Mouse (Mus musculus): ENCODE results near the gene Sars. TPM values are rescaled to one million over a fixed set of nuclear protein-coding genes. Genes with fewer than 3 reads are reported as not detected.

The Sars gene
- polyA plus RNA-seq, 1 experiment: 78.0 TPM

DNA sequence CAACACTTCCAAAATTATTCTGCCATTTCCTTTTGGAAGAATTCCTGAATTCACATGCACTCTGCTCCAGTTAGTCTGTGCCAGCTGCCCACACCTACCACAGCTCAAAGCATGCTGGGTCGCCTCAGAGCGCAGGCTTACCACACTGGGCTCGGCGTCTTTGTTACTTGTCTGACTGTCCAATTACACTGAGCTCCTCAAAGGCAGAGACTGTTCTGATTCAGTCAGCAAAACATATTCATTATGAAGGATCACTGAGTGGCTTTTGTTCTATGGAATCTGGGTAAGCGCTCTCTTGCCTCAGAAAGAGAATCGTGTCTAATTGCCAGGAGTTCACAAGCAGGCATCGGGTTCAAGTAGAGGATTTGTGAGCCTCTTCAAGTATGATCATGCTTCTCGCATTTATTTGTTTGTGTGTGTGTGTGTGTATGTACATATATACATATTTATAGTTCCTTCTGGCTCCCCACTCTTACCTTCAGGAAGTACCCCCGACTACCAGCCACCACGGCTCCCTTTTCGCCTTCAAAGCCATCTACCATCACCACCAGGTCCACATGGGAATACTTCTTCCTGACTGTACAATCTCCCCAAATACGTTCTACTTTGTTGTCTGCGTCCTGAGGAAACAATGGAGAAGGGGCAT lies 12.3 kb downstream of the Sars start:
- TF ChIP-seq POLR2A (IDR thresholded peaks at IDR 0.05; ENCODE audit: borderline replicate concordance, low read depth, low read length): no peak
- TF ChIP-seq CTCF (IDR thresholded peaks at IDR 0.05; ENCODE audit: low read depth, low read length): no peak
- Histone ChIP-seq H3K4me3 (ENCODE audit: insufficient read depth, low read length) (no peak overlapping the region), H3K4me1 (ENCODE audit: control insufficient read depth, insufficient read depth, low read length) (peaks cover 15% of the 10 kb centered on the region), H3K27ac (ENCODE audit: insufficient read depth, low read depth, low read length) (no peak overlapping the region)

DNA sequence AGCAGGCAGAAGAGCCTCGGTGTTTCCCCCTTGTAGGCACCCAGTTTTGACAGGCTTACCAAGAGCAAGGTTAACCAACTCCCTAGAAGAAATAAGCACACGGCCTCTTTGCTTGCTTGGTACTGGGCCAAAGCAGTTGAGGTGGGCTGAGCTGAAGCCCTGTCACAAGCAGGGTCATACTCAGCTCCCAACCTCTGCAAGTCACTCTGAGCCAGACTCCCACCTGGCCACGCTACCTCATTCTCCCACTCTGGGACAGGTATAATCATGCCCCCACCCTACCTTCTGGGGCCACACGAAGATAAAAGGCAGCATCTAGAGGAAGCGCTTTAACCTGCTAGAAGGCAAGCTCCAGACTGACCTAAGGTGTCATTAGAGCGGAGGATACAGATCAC lies 19.4 kb downstream of the Sars start:
- Histone ChIP-seq H3K4me3 (ENCODE audit: insufficient read depth, low read length) (no peak overlapping the region), H3K27ac (ENCODE audit: insufficient read depth, low read depth, low read length) (no peak overlapping the region), H3K4me1 (ENCODE audit: control insufficient read depth, insufficient read depth, low read length) (peaks cover 3% of the 10 kb centered on the region; the same call in 1 of the 2 replicates)
- TF ChIP-seq POLR2A (IDR thresholded peaks at IDR 0.05; ENCODE audit: borderline replicate concordance, low read depth, low read length): no peak

DNA sequence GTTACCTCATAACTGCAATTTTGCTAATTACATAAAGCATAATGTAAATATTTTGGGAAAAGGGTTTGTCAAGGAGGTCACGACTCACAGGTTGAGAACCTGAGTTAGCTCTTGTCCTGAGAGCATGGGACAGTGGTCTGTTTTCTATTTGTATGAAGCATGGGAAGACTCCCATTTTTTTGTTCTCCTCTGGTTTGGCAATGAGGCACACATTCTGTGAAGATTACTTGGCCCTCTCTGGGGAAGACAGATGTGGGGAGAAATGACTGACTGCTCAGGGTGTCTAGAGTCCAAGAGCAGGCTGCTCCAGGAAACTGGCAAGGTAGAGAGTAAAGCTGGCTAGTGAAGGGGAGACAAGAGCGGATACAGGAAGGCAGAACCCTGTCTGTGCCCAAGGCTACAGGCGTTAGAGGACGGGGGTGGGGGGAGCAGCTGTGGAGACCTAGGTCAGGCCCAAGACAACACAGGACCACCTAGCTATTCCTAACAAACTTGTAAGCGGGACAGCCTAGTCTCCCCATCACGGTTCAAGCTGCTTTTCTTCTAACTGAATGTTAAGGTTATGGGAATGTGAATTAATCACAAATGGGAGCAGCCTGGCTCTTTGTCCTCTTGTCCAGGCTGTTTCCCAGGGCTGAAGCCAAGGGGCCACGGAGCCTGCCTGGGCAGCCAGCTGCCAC lies 19.9 kb downstream of the Sars start:
- no peak overlapping the region for H3K27ac ChIP-seq (ENCODE audit: insufficient read depth, low read depth, low read length)
- peaks cover 3% of the 10 kb centered on the region; the same call in 1 of the 2 replicates for H3K4me1 ChIP-seq (ENCODE audit: control insufficient read depth, insufficient read depth, low read length)
- TF ChIP-seq POLR2A (IDR thresholded peaks at IDR 0.05; ENCODE audit: borderline replicate concordance, low read depth, low read length): no peak
- H3K4me3 ChIP-seq (ENCODE audit: insufficient read depth, low read length): no peak overlapping the region

DNA sequence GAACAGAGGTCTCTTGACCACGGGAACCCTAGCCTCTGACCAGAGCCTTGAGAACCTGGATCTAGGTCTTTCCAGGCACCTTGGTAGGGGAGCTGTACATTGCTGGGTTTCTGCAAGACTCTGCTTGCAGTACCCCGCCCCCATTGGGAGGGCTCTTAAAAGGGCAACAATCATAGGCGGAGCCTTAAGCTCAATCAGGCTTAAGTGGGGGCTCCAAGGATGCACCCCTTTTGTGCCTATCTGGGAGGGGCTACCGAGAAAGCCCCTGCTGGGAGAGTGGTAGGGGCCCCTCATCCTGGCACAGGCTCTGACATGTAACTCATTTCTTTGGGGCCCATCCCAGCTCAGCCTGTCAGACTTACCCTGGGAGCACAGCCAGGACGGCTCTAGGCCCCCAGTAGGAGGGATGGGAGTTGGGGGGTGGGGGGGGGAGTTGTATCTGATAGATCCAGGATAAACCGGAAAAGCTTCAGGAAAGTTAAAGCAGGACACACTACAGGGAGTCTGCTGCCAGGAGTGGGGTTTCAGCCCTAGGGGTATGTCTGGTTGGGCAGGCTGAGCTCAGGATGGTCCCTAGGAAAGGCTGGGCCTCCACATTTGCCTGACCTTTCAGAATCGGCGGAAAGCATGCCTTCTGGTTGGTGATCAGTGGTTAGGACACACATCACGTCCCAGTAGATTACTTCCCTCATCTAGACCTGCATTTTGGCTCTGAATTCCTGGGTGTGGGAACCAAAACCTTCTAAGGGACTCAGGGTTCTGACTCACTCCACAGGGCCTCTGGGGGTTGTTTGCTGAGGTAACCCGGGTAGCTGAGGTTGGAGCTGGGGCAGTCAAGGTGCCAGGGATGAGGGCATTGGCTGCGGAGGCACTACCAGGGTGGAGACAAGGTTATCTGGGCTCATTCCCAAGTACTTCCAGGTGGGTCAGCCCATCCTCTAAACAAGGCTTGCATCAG lies 20.9 kb downstream of the Sars start:
- TF ChIP-seq POLR2A (IDR thresholded peaks at IDR 0.05; ENCODE audit: borderline replicate concordance, low read depth, low read length): no peak
- H3K27ac ChIP-seq (ENCODE audit: insufficient read depth, low read depth, low read length): no peak overlapping the region
- H3K4me1 ChIP-seq (ENCODE audit: control insufficient read depth, insufficient read depth, low read length): peaks cover 3% of the 10 kb centered on the region; the same call in 1 of the 2 replicates
- H3K4me3 ChIP-seq (ENCODE audit: insufficient read depth, low read length): no peak overlapping the region

DNA sequence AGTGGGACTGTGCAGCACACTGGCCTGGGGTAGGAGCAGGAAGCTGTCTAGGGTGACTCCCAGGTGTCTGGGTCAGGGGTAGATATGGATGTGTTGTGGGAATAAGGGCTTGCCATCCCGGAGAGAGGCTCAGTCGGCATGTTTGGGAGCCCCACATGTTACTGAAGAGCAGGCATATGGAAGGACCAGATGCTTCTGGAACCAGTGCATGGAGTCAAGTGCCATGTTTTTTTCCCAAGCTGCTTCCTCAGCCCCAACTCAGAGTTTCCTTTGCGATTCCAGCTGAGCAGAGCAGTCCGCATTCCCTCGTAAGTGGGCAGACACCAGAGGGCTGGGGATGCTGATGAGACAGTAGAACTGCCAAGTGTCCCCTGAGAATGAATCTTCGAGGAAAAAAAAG lies 22.0 kb downstream of the Sars start:
- peaks cover 3% of the 10 kb centered on the region; the same call in 1 of the 2 replicates for H3K4me1 ChIP-seq (ENCODE audit: control insufficient read depth, insufficient read depth, low read length)
- TF ChIP-seq POLR2A (IDR thresholded peaks at IDR 0.05; ENCODE audit: borderline replicate concordance, low read depth, low read length) (no peak), CTCF (IDR thresholded peaks at IDR 0.05; ENCODE audit: low read depth, low read length) (no peak)
- no peak overlapping the region for H3K27ac ChIP-seq (ENCODE audit: insufficient read depth, low read depth, low read length)
- no peak overlapping the region for H3K4me3 ChIP-seq (ENCODE audit: insufficient read depth, low read length)

DNA sequence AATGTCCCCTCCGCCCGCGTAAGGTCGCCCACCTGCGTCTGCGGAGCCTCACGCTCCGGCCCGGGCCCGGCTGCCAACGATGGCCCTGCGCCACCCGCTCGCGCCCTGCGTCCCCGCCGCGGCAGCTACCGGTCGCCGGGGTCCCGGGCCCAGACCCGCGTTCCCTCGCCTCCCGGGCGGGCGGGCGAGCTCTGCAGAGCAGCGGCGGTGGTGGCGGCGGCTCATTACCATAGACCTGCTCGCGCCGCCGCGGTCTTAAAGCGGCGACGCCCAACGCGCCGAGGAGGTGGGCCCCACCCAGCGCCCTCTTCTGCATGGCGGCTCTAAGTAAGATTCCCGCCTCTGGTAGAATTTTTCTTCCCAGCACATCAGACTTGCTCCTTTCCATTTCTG lies 29.2 kb downstream of the Sars start:
- no peak overlapping the region for H3K27ac ChIP-seq (ENCODE audit: insufficient read depth, low read depth, low read length)
- no peaks in the 10 kb centered on the region for H3K4me1 ChIP-seq (ENCODE audit: control insufficient read depth, insufficient read depth, low read length)
- peak overlapping the region; percentile 59 for H3K4me3 ChIP-seq (ENCODE audit: insufficient read depth, low read length)
- TF ChIP-seq POLR2A (IDR thresholded peaks at IDR 0.05; ENCODE audit: borderline replicate concordance, low read depth, low read length) (no peak), CTCF (IDR thresholded peaks at IDR 0.05; ENCODE audit: low read depth, low read length) (no peak)

DNA sequence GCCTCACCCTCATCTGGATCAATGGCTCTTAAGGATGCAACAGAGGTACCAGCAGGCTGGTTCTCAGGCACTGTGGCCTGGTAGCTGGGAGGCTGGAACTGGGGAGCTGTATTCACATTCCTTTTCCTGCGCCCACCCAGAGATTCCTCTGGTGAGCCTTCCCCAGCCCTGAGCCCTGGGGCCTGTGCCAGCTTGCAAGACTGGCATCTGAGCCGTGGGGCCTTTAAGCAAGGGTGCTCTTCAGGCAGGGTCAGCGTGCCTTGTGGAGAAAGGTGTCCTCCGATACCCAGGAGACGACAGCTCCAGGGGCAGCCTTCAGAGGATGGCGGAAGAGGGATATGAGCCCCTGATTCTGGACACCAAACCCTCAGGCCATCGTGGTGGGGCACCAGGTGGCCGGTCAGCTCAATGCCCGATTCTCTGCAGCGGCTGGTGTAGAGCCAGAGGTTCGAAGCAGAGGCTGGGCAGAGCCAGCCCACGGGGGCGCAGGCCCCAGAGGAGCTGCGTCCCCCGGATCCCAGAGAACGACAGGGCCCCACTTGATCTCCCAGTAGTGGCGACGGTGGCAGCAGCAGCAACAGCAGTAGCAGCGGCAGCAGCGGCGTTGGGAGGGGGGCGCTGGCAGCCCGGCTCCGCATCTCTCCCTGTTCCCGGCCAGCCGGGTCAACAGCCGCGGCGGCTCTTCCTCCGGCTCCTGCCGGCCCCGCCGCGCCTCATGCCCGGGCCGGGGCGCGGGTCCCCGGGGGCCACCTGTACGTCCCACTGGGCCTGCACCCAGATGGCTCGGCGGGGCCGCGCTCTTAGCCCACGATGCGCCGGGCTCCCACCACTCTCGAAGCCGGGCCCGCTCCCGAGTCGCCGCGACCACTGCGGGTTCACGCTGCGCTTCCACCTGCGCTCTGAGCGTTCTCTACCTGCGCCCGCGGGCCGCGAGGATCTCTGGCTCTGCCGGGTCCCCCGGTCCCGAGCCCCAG lies 29.9 kb downstream of the Sars start, which contains the start of gene Celsr2:
TSS of gene Celsr2 (minus strand) at position 696 of the 974 bp plus-strand sequence.
- Histone ChIP-seq H3K4me1 (ENCODE audit: control insufficient read depth, insufficient read depth, low read length) (no peaks in the 10 kb centered on the region), H3K4me3 (ENCODE audit: insufficient read depth, low read length) (peak within 1 kb of the TSS; percentile 59), H3K27ac (ENCODE audit: insufficient read depth, low read depth, low read length) (no peak within 1 kb of the TSS)
- no peak for TF ChIP-seq POLR2A (IDR thresholded peaks at IDR 0.05; ENCODE audit: borderline replicate concordance, low read depth, low read length)
- TF ChIP-seq CTCF (IDR thresholded peaks at IDR 0.05; ENCODE audit: low read depth, low read length): no peak

DNA sequence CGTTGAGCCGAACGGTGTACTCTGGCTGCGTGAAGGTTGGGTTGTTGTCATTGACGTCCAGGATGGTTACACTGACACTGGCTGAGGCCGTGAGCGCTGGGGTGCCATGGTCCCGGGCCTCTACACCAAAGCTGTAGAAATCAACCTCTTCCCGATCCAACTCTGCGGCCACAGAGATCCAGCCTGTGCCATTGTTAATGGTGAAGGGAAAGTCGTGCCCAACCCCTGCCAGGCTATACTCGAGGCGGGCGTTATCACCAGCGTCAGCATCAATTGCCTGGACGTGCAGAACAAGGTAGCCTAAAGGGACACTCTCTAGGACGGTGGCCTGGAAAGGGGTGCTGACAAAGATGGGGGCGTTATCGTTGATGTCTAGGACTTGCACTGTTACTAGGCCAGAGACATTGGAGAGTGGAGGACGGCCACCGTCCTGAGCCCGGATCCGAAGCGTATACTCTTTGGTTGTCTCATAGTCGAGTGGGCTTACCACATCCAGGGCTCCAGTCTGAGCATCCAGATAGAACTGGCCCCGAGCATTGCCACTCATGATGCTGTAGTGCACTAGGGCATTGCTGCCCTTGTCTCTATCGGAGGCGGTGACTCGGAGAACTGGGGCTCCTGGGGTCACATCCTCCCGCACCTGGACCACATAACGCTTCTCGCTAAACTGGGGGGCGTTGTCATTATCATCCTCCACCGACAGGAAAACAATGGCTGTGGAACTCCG lies 31.2 kb downstream of the Sars start:
- no peak overlapping the region for H3K4me3 ChIP-seq (ENCODE audit: insufficient read depth, low read length)
- H3K27ac ChIP-seq (ENCODE audit: insufficient read depth, low read depth, low read length): no peak overlapping the region
- no peaks in the 10 kb centered on the region for H3K4me1 ChIP-seq (ENCODE audit: control insufficient read depth, insufficient read depth, low read length)
- no peak for TF ChIP-seq CTCF (IDR thresholded peaks at IDR 0.05; ENCODE audit: low read depth, low read length)
- no peak for TF ChIP-seq POLR2A (IDR thresholded peaks at IDR 0.05; ENCODE audit: borderline replicate concordance, low read depth, low read length)

Measured in bone marrow macrophage, adult 2 months (primary cell).